Comparison of ENCODE assay signal across 8 mouse cellular contexts in the genomic region with DNA sequence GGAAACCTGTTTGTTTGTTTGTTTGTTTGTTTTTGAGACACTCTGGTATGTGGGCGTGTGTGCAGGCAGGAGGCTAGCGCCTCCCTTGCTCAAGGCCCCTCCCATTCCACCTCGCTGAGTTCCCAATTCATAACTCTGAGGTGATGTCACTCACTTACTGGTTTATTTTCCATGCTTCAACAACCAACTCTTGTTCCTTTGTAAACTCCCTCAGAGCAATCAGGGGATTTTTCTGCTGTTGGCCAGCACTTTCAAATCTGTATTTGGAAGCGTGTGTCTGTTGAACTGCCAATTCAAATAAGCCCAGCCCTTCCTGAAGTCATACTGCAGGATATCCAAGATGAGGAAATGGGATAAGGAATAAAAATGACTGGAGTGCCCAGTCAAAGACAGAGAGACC. TPM values are rescaled to one million over a fixed set of nuclear protein-coding genes. Genes with fewer than 3 reads are reported as not detected.
DNase-seq lines count a peak whose midpoint lies in the region; ATAC-seq lines count a peak whose summit lies in the region.

No protein-coding gene starts in this region.

- H3K27ac ChIP-seq in embryonic facial prominence, embryonic 12.5 days = no peak overlapping the region
- H3K27ac ChIP-seq in hindbrain, embryonic 12.5 days = no peak overlapping the region

- H3K36me3 ChIP-seq in embryonic facial prominence, embryonic 12.5 days = peaks cover 12% of the 10 kb centered on the region
- H3K36me3 ChIP-seq in hindbrain, embryonic 12.5 days = peaks cover 3% of the 10 kb centered on the region; the same call in 1 of the 2 replicates

- ATAC-seq in CD4-positive, CD25-positive, alpha-beta regulatory T cell, adult 4 months = no peak
- no peak for ATAC-seq in embryonic facial prominence, embryonic 12.5 days (ENCODE audit: insufficient number of reproducible peaks, insufficient read depth, low FRiP score, low TSS enrichment)
- no peak for ATAC-seq in hindbrain, embryonic 12.5 days (ENCODE audit: low FRiP score)

- WGBS in embryonic facial prominence, embryonic 12.5 days = 16% methylated on average over 4 of the region's 4 CpGs
- 16% methylated on average over 4 of the region's 4 CpGs for WGBS in hindbrain, embryonic 12.5 days

- peaks cover 12% of the 10 kb centered on the region for H3K4me1 ChIP-seq in embryonic facial prominence, embryonic 12.5 days
- peaks cover 13% of the 10 kb centered on the region for H3K4me1 ChIP-seq in hindbrain, embryonic 12.5 days

- H3K9me3 ChIP-seq in embryonic facial prominence, embryonic 12.5 days = no peaks in the 10 kb centered on the region
- no peaks in the 10 kb centered on the region for H3K9me3 ChIP-seq in hindbrain, embryonic 12.5 days (replicated peaks)

- H3K9ac ChIP-seq in embryonic facial prominence, embryonic 12.5 days = peak overlapping the region; percentile 65; the same call in 1 of the 2 replicates
- no peak overlapping the region for H3K9ac ChIP-seq in hindbrain, embryonic 12.5 days

- H3K27me3 ChIP-seq in embryonic facial prominence, embryonic 12.5 days = no peaks in the 10 kb centered on the region
- H3K27me3 ChIP-seq in hindbrain, embryonic 12.5 days = 0 out of 2 replicates have a peak, but pooled peaks cover 3% of the 10 kb centered on the region

- DNase-seq in CD4-positive, CD25-positive, alpha-beta regulatory T cell, adult 2 months (ENCODE audit: low read depth, low spot score) = peak; percentile 38
- DNase-seq in lung, postnatal 14 days = peak; percentile 15
- no peak for DNase-seq in adrenal gland, postnatal 14 days
- DNase-seq in layer of hippocampus, postnatal 36 days = no peak
- no peak for DNase-seq in kidney, postnatal 4 days

- peak overlapping the region; percentile 84 for H3K4me2 ChIP-seq in embryonic facial prominence, embryonic 12.5 days (replicated peaks)
- peak overlapping the region; percentile 82 for H3K4me2 ChIP-seq in hindbrain, embryonic 12.5 days (replicated peaks)

- H3K4me3 ChIP-seq in embryonic facial prominence, embryonic 12.5 days = peak overlapping the region; percentile 69
- H3K4me3 ChIP-seq in hindbrain, embryonic 12.5 days = peak overlapping the region; percentile 50

RNA-seq across cellular contexts. Expression of a gene that starts 0.9 kb away (rescaled TPM):
- 1 to 10 TPM in 1 of 2 experiments, under 1 TPM in 1; 0.75 to 1.5 TPM for polyA plus RNA-seq in CD4-positive, CD25-positive, alpha-beta regulatory T cell, adult 4 months (2017; shearing (Covaris generic))
- polyA plus RNA-seq in embryonic facial prominence, embryonic 12.5 days (2016; fragmentation: Nextera tagmentation; extraction: Ambion mirVana) = 24.4 and 25.8 TPM in 2 replicates
- polyA plus RNA-seq in hindbrain, embryonic 12.5 days (2016; fragmentation: Nextera tagmentation; extraction: Ambion mirVana) = 14.7 and 14.9 TPM in 2 replicates
- total RNA-seq in adrenal gland, postnatal 14 days (2021) = 7.3 and 8.0 TPM in 2 replicates
- total RNA-seq in layer of hippocampus, postnatal 36 days (2021) = under 1 TPM; 0.37 to 0.53 TPM

RNA-seq across cellular contexts. Expression of a gene that starts 4.6 kb away (rescaled TPM):
- not detected for polyA plus RNA-seq in CD4-positive, CD25-positive, alpha-beta regulatory T cell, adult 4 months (2017; shearing (Covaris generic))
- 0.32 and 0.46 TPM in 2 replicates for polyA plus RNA-seq in embryonic facial prominence, embryonic 12.5 days (2016; fragmentation: Nextera tagmentation; extraction: Ambion mirVana)
- 0.36 TPM in 1 of 2 replicates, not detected in the other for polyA plus RNA-seq in hindbrain, embryonic 12.5 days (2016; fragmentation: Nextera tagmentation; extraction: Ambion mirVana)
- total RNA-seq in adrenal gland, postnatal 14 days (2021) = not detected in 2 replicates
- not detected for total RNA-seq in layer of hippocampus, postnatal 36 days (2021)

RNA-seq across cellular contexts. Expression of a gene that starts 24.4 kb away (rescaled TPM):
- 10 to 100 TPM; 67.4 to 72.4 TPM for polyA plus RNA-seq in CD4-positive, CD25-positive, alpha-beta regulatory T cell, adult 4 months (2017; shearing (Covaris generic))
- 183 and 187 TPM in 2 replicates for polyA plus RNA-seq in embryonic facial prominence, embryonic 12.5 days (2016; fragmentation: Nextera tagmentation; extraction: Ambion mirVana)
- polyA plus RNA-seq in hindbrain, embryonic 12.5 days (2016; fragmentation: Nextera tagmentation; extraction: Ambion mirVana) = 135 and 137 TPM in 2 replicates
- total RNA-seq in adrenal gland, postnatal 14 days (2021) = 135 and 138 TPM in 2 replicates
- total RNA-seq in layer of hippocampus, postnatal 36 days (2021) = 10 to 100 TPM; 77.7 to 78.1 TPM

RNA-seq across cellular contexts. Expression of a gene that starts 39.8 kb away (rescaled TPM):
- polyA plus RNA-seq in CD4-positive, CD25-positive, alpha-beta regulatory T cell, adult 4 months (2017; shearing (Covaris generic)) = 10 to 100 TPM; 33.8 to 36.0 TPM
- polyA plus RNA-seq in embryonic facial prominence, embryonic 12.5 days (2016; fragmentation: Nextera tagmentation; extraction: Ambion mirVana) = 32.7 and 34.6 TPM in 2 replicates
- polyA plus RNA-seq in hindbrain, embryonic 12.5 days (2016; fragmentation: Nextera tagmentation; extraction: Ambion mirVana) = 28.0 and 28.3 TPM in 2 replicates
- 15.7 and 22.5 TPM in 2 replicates for total RNA-seq in adrenal gland, postnatal 14 days (2021)
- total RNA-seq in layer of hippocampus, postnatal 36 days (2021) = 10 to 100 TPM; 14.5 to 17.8 TPM

RNA-seq across cellular contexts. Expression of a gene that starts 55.3 kb away (rescaled TPM):
- polyA plus RNA-seq in CD4-positive, CD25-positive, alpha-beta regulatory T cell, adult 4 months (2017; shearing (Covaris generic)) = under 1 TPM in 1 of 2 experiments, not detected in 1; 0.17 TPM
- 0.09 and 0.34 TPM in 2 replicates for polyA plus RNA-seq in embryonic facial prominence, embryonic 12.5 days (2016; fragmentation: Nextera tagmentation; extraction: Ambion mirVana)
- 0.30 and 0.33 TPM in 2 replicates for polyA plus RNA-seq in hindbrain, embryonic 12.5 days (2016; fragmentation: Nextera tagmentation; extraction: Ambion mirVana)
- total RNA-seq in adrenal gland, postnatal 14 days (2021) = not detected in 2 replicates
- total RNA-seq in layer of hippocampus, postnatal 36 days (2021) = 10 to 100 TPM; 14.9 to 18.0 TPM

Comparison
In these comparisons a context has a peak if more than half of its experiments do, and no peak if none do; other contexts are left out.
1. DNase-seq: peak in CD4-positive, CD25-positive, alpha-beta regulatory T cell, adult 2 months (single experiment) and lung, postnatal 14 days (single experiment); none in adrenal gland, postnatal 14 days (single experiment), layer of hippocampus, postnatal 36 days (0 of 2) and kidney, postnatal 4 days (0 of 2).